Comparison of ENCODE assay signal across 10 mouse cellular contexts in the genomic region with DNA sequence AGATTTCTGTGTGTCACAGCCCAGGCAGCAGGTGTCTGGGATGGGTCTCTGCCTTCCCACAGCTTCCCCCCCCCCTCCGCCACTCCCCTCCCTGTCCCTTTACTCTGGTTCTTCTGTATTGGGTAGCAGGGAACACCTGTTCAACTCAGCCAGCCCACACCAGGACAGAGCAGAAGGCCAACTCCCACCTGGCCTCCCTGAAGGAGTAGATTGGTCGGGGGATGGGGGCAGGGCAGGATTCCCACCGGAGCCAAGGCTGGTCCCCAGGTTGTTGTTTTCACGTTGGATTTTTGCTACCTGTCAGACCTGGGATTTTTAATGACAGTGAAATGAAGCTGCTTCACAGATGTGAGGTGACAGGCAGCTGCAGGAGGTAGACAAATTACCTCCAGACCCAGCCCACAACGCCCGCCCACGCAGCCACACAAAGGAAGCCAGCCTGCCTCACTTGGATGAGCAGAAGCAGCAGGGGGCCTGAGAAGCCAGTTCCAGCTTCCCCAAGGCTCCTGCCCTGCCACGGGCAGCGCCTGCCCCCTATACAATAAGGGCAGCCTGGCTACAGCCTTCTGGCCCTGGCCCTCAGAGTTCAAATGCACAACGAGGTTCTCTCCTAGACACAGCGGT. TPM values are rescaled to one million over a fixed set of nuclear protein-coding genes. Genes with fewer than 3 reads are reported as not detected.
A peak's percentile ranks its signal among the peaks of the same experiment; 100 is the strongest.
DNase-seq lines count a peak whose midpoint lies in the region; ATAC-seq and TF ChIP-seq lines count a peak whose summit lies in the region.
"Had no signal": no experiment of that assay in that cellular context is flagged by ENCODE, and none has a peak within 500 bp of the region (broad histone marks: within the 10 kb centered on the region; RNA-seq: fewer than 3 reads in every experiment).

No protein-coding gene starts in this region.

- H3K4me2 ChIP-seq in forebrain, postnatal 0 days (ENCODE audit: low read depth): no peak overlapping the region
- H3K4me2 ChIP-seq: embryonic facial prominence, embryonic 12.5 days had no signal

- peak overlapping the region; percentile 18; the same call in 1 of the 2 replicates for H3K9ac ChIP-seq in forebrain, postnatal 0 days
- H3K9ac ChIP-seq: embryonic facial prominence, embryonic 12.5 days; liver, embryonic 14.5 days had no signal

- no peak for TF ChIP-seq CTCF in forebrain, postnatal 0 days (IDR thresholded peaks at IDR 0.05; ENCODE audit: low read depth)

- peaks cover 36% of the 10 kb centered on the region for H3K4me1 ChIP-seq in forebrain, postnatal 0 days (ENCODE audit: insufficient read depth)

- H3K27ac ChIP-seq in forebrain, postnatal 0 days (ENCODE audit: low read depth, low read length): peak overlapping the region; percentile 30; the same call in 1 of the 2 replicates
- H3K27ac ChIP-seq: embryonic facial prominence, embryonic 12.5 days; liver, embryonic 14.5 days had no signal

- H3K27me3 ChIP-seq in forebrain, postnatal 0 days (ENCODE audit: insufficient read depth, low read length): no peaks in the 10 kb centered on the region

- no peak for ATAC-seq in CD4-positive, CD25-positive, alpha-beta regulatory T cell, adult 4 months
- no peak; the same call in 1 of the 2 replicates for ATAC-seq in forebrain, postnatal 0 days

- H3K9me3 ChIP-seq in forebrain, postnatal 0 days (ENCODE audit: low read length): no peaks in the 10 kb centered on the region
- H3K9me3 ChIP-seq: embryonic facial prominence, embryonic 12.5 days had no signal

- DNase-seq in CD4-positive, CD25-positive, alpha-beta regulatory T cell, adult 2 months (ENCODE audit: low read depth, low spot score): peak; percentile 80
- peak; percentile 53 for DNase-seq in c-Kit-positive CD71-negative TER-119-negative erythroid progenitor cells, embryonic 14.5 days (ENCODE audit: low read depth)
- DNase-seq in forebrain, postnatal 0 days: peak; percentile 48
- DNase-seq in naive thymus-derived CD4-positive, alpha-beta T cell, adult 2 months (ENCODE audit: low read depth): peak; percentile 71
- peak; percentile 91 for DNase-seq in thymus, postnatal 4 days
- no peak for DNase-seq in layer of hippocampus, postnatal 14 days (ENCODE audit: low spot score in 2 of 2)
- DNase-seq in frontal cortex, postnatal 14 days (ENCODE audit: low spot score in 2 of 2): no peak

- no peak overlapping the region for H3K4me3 ChIP-seq in forebrain, postnatal 0 days (ENCODE audit: low read depth, low read length)
- H3K4me3 ChIP-seq: embryonic facial prominence, embryonic 12.5 days had no signal

- H3K36me3 ChIP-seq in forebrain, postnatal 0 days (ENCODE audit: insufficient read depth): no peaks in the 10 kb centered on the region
- H3K36me3 ChIP-seq: embryonic facial prominence, embryonic 12.5 days had no signal

- 23% methylated on average over 11 of the region's 11 CpGs for WGBS in forebrain, postnatal 0 days

RNA-seq across cellular contexts. Expression of gene Acsf3, which starts 36.1 kb away (rescaled TPM):
- 1 to 10 TPM; 4.9 to 8.2 TPM for polyA plus RNA-seq in CD4-positive, CD25-positive, alpha-beta regulatory T cell, adult 4 months (2017; shearing (Covaris generic))
- 18.5 and 25.6 TPM in 2 replicates for total RNA-seq in forebrain, postnatal 0 days (2014; rRNA removed)
- 13.2 and 16.9 TPM in 2 replicates for polyA plus RNA-seq in forebrain, postnatal 0 days (2015; fragmentation: Nextera tagmentation; extraction: Ambion mirVana)
- total RNA-seq in layer of hippocampus, postnatal 14 days (2021): 10 to 100 TPM; 16.7 to 16.8 TPM

RNA-seq across cellular contexts. Expression of gene Cbfa2t3, which starts 40.3 kb away (rescaled TPM):
- polyA plus RNA-seq in CD4-positive, CD25-positive, alpha-beta regulatory T cell, adult 4 months (2017; shearing (Covaris generic)): under 1 TPM in 1 of 2 experiments, not detected in 1; 0.25 TPM
- total RNA-seq in forebrain, postnatal 0 days (2014; rRNA removed): 4.5 and 5.6 TPM in 2 replicates
- 4.9 and 9.5 TPM in 2 replicates for polyA plus RNA-seq in forebrain, postnatal 0 days (2015; fragmentation: Nextera tagmentation; extraction: Ambion mirVana)
- total RNA-seq in layer of hippocampus, postnatal 14 days (2021): 10 to 100 TPM; 25.1 to 28.7 TPM

Comparison
In these comparisons a context has a peak if more than half of its experiments do, and no peak if none do; other contexts are left out.
1. DNase-seq: peak in CD4-positive, CD25-positive, alpha-beta regulatory T cell, adult 2 months (single experiment), c-Kit-positive CD71-negative TER-119-negative erythroid progenitor cells, embryonic 14.5 days (single experiment), forebrain, postnatal 0 days (single experiment), naive thymus-derived CD4-positive, alpha-beta T cell, adult 2 months (single experiment) and thymus, postnatal 4 days (single experiment); none in layer of hippocampus, postnatal 14 days (0 of 2) and frontal cortex, postnatal 14 days (0 of 2).